In genomic region chr10:59221473-59222270, GRCm38 (mm10) we compare ENCODE assay signal across 8 mouse cellular contexts. TPM values are rescaled to one million over a fixed set of nuclear protein-coding genes. Genes with fewer than 3 reads are reported as not detected.
DNase-seq lines count a peak whose midpoint lies in the region; ATAC-seq lines count a peak whose summit lies in the region.

Gene Sept10 (minus strand): TSS chr10:59221847.
Gene Sowahc (plus strand): TSS chr10:59221953.

- H3K4me1 ChIP-seq in hindbrain, embryonic 14.5 days (replicated peaks; ENCODE audit: control insufficient read depth, insufficient read depth, low read length): peaks cover 27% of the 10 kb centered on the region

- no peaks in the 10 kb centered on the region for H3K27me3 ChIP-seq in hindbrain, embryonic 14.5 days (ENCODE audit: control insufficient read depth, insufficient read depth, low read length)

- peak within 1 kb of the TSS; percentile 89 for H3K4me3 ChIP-seq in hindbrain, embryonic 14.5 days (replicated peaks; ENCODE audit: low read length)

- under 1% methylated on average over 83 of the region's 84 CpGs for WGBS in hindbrain, embryonic 14.5 days

- ATAC-seq in hindbrain, embryonic 14.5 days (ENCODE audit: low FRiP score): peak; percentile 98

- no peaks in the 10 kb centered on the region for H3K36me3 ChIP-seq in hindbrain, embryonic 14.5 days (replicated peaks; ENCODE audit: control insufficient read depth, insufficient read depth)

- no peaks in the 10 kb centered on the region for H3K9me3 ChIP-seq in hindbrain, embryonic 14.5 days (ENCODE audit: control insufficient read depth, low read length)

- H3K27ac ChIP-seq in hindbrain, embryonic 14.5 days: peak within 1 kb of the TSS; percentile 95

- peak within 1 kb of the TSS; percentile 90 for H3K9ac ChIP-seq in hindbrain, embryonic 14.5 days

- peak; percentile 75 for DNase-seq in WW6 (ENCODE audit: low read depth, low spot score)
- peak; percentile 95 to 98 for DNase-seq in cerebellum, postnatal 36 days
- DNase-seq in frontal cortex, postnatal 36 days (ENCODE audit: low spot score in 2 of 2): peak; percentile 96
- peak; percentile 95 for DNase-seq in hindbrain, embryonic 14.5 days (ENCODE audit: low spot score)
- DNase-seq in layer of hippocampus, postnatal 25 days (ENCODE audit: extremely low spot score in 1 of 2, low spot score in 1 of 2): peak; percentile 94 to 97
- DNase-seq in lung, postnatal 14 days: peak; percentile 99
- DNase-seq in ovary, postnatal 36 days (ENCODE audit: low spot score): peak; percentile 98
- DNase-seq in thymus, postnatal 14 days: peak; percentile 98

- H3K4me2 ChIP-seq in hindbrain, embryonic 14.5 days (replicated peaks): peak within 1 kb of the TSS; percentile 99

RNA-seq across cellular contexts. Expression of gene Sept10, which starts in this region (rescaled TPM):
- 22.0 TPM in 2 replicates for polyA plus RNA-seq in hindbrain, embryonic 14.5 days (2014; fragmentation: Nextera tagmentation; extraction: Ambion mirVana)
- 1 to 10 TPM; 7.8 to 8.2 TPM for total RNA-seq in layer of hippocampus, postnatal 25 days (2021)

RNA-seq across cellular contexts. Expression of gene Sowahc, which starts in this region (rescaled TPM):
- polyA plus RNA-seq in hindbrain, embryonic 14.5 days (2014; fragmentation: Nextera tagmentation; extraction: Ambion mirVana): 18.8 and 21.1 TPM in 2 replicates
- total RNA-seq in layer of hippocampus, postnatal 25 days (2021): 1 to 10 TPM; 7.7 to 8.4 TPM

Comparison
In these comparisons a context has a peak if more than half of its experiments do, and no peak if none do; other contexts are left out.
1. Peak in every context shown above with its lines: DNase-seq, ATAC-seq, H3K4me3 ChIP-seq and H3K27ac ChIP-seq.